ENCODE assay signal across 20 mouse cellular contexts in the genomic region with DNA sequence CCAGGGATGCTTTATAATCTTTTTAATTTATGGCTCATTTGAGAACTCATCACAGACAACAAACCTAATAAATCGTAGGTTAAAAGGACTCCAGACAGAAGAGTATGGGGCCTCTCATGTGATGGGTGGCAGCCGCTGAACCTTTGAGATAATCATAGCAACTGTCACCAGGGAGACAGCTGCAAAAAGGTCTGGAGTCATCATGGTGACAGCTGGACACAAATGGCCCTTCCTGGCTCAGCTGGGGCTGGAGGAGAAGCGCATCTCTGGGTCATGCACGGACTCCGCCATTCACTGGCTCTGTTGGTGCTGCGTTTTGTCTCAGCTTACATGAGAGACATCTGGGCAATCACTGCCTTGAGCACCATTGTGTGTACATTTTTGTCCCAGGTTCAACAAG. TPM values are rescaled to one million over a fixed set of nuclear protein-coding genes. Genes with fewer than 3 reads are reported as not detected.
DNase-seq lines count a peak whose midpoint lies in the region; ATAC-seq and TF ChIP-seq lines count a peak whose summit lies in the region.
"Had no signal": no experiment of that assay in that cellular context is flagged by ENCODE, and none has a peak within 500 bp of the region (broad histone marks: within the 10 kb centered on the region; RNA-seq: fewer than 3 reads in every experiment).

No protein-coding gene starts in this region.

- TF ChIP-seq POLR2A in kidney, adult 2 months (IDR thresholded peaks at IDR 0.05; ENCODE audit: low read depth, low read length), result no peak

- no peak for TF ChIP-seq CTCF in kidney, adult 2 months (conservative IDR thresholded peaks at IDR 0.05; ENCODE audit: insufficient read depth, insufficient read length, low read depth, low read length)

- no peak overlapping the region for H3K4me2 ChIP-seq in forebrain, embryonic 16.5 days (ENCODE audit: low read length)
- H3K4me2 ChIP-seq in forebrain, embryonic 11.5 days (ENCODE audit: low read depth, low read length, severe bottlenecking), result no peak overlapping the region
- H3K4me2 ChIP-seq in midbrain, embryonic 13.5 days (replicated peaks), result no peak overlapping the region
- H3K4me2 ChIP-seq: heart, embryonic 15.5 days; liver, embryonic 12.5 days; lung, embryonic 15.5 days had no signal

- peak; percentile 28; the same call in 1 of the 2 replicates for ATAC-seq in forebrain, embryonic 16.5 days
- no peak for ATAC-seq in forebrain, embryonic 11.5 days (replicated peaks; ENCODE audit: low FRiP score)
- ATAC-seq in midbrain, embryonic 13.5 days, result peak; percentile 43; the same call in 1 of the 2 replicates
- ATAC-seq in frontal cortex, adult (ENCODE audit: low TSS enrichment), result no peak
- ATAC-seq: activated CD4-positive, CD25-positive, alpha-beta regulatory T cell, adult 4 months; inflammation-experienced regulatory T-cells, adult 6 months; liver, embryonic 12.5 days had no signal

- DNase-seq in forebrain, embryonic 11.5 days (ENCODE audit: low spot score), result no peak
- peak; percentile 62 for DNase-seq in kidney, postnatal 10 days
- DNase-seq in kidney, adult 2 months, result no peak
- peak; percentile 13 for DNase-seq in embryo, embryonic 11 days
- DNase-seq in layer of hippocampus, adult 11-12 months (ENCODE audit: low spot score), result no peak
- DNase-seq: adrenal gland, postnatal 36 days; cerebellum, postnatal 25 days; layer of hippocampus, postnatal 36 days; thymus, adult 2 months had no signal

- no peaks in the 10 kb centered on the region for H3K36me3 ChIP-seq in forebrain, embryonic 16.5 days (ENCODE audit: control insufficient read depth, insufficient read depth)
- no peaks in the 10 kb centered on the region for H3K36me3 ChIP-seq in forebrain, embryonic 11.5 days (ENCODE audit: control insufficient read depth, insufficient read depth, low read length)
- no peaks in the 10 kb centered on the region for H3K36me3 ChIP-seq in kidney, adult 2 months (ENCODE audit: control insufficient read depth, insufficient read depth, low read length)
- H3K36me3 ChIP-seq in midbrain, embryonic 13.5 days, result no peaks in the 10 kb centered on the region
- H3K36me3 ChIP-seq: heart, embryonic 15.5 days; limb, embryonic 10.5 days; liver, embryonic 12.5 days; lung, embryonic 15.5 days had no signal

- H3K9ac ChIP-seq in forebrain, embryonic 16.5 days (replicated peaks; ENCODE audit: low read depth, low read length), result no peak overlapping the region
- no peak overlapping the region for H3K9ac ChIP-seq in forebrain, embryonic 11.5 days (ENCODE audit: low read length)
- no peak overlapping the region for H3K9ac ChIP-seq in midbrain, embryonic 13.5 days (replicated peaks)
- H3K9ac ChIP-seq: heart, embryonic 15.5 days; liver, embryonic 12.5 days; lung, embryonic 15.5 days had no signal

- no peaks in the 10 kb centered on the region for H3K27me3 ChIP-seq in forebrain, embryonic 16.5 days (replicated peaks; ENCODE audit: control insufficient read depth, insufficient read depth, low read length)
- H3K27me3 ChIP-seq in forebrain, embryonic 11.5 days (ENCODE audit: control insufficient read depth, insufficient read depth, low read length), result no peaks in the 10 kb centered on the region
- no peaks in the 10 kb centered on the region for H3K27me3 ChIP-seq in kidney, adult 2 months (replicated peaks; ENCODE audit: control insufficient read depth, insufficient read depth, low read length)
- no peaks in the 10 kb centered on the region for H3K27me3 ChIP-seq in midbrain, embryonic 13.5 days
- H3K27me3 ChIP-seq: heart, embryonic 15.5 days; liver, embryonic 12.5 days; lung, embryonic 15.5 days had no signal

- no peaks in the 10 kb centered on the region for H3K9me3 ChIP-seq in forebrain, embryonic 16.5 days (ENCODE audit: control insufficient read depth, low read length)
- H3K9me3 ChIP-seq in forebrain, embryonic 11.5 days (ENCODE audit: control insufficient read depth, low read length), result no peaks in the 10 kb centered on the region
- no peaks in the 10 kb centered on the region for H3K9me3 ChIP-seq in midbrain, embryonic 13.5 days
- H3K9me3 ChIP-seq: heart, embryonic 15.5 days; limb, embryonic 10.5 days; liver, embryonic 12.5 days; lung, embryonic 15.5 days had no signal

- no peaks in the 10 kb centered on the region for H3K4me1 ChIP-seq in forebrain, embryonic 16.5 days (replicated peaks; ENCODE audit: control insufficient read depth, insufficient read depth, low read length)
- no peaks in the 10 kb centered on the region for H3K4me1 ChIP-seq in forebrain, embryonic 11.5 days (replicated peaks; ENCODE audit: control insufficient read depth, insufficient read depth, low read length)
- H3K4me1 ChIP-seq in kidney, adult 2 months (ENCODE audit: control insufficient read depth, insufficient read depth, low read length), result no peaks in the 10 kb centered on the region
- H3K4me1 ChIP-seq in midbrain, embryonic 13.5 days (replicated peaks), result no peaks in the 10 kb centered on the region
- H3K4me1 ChIP-seq: heart, embryonic 15.5 days; limb, embryonic 10.5 days; liver, embryonic 12.5 days; lung, embryonic 15.5 days had no signal

- 79% methylated on average over 6 of the region's 6 CpGs for WGBS in forebrain, embryonic 16.5 days
- 76% methylated on average over 6 of the region's 6 CpGs for WGBS in forebrain, embryonic 11.5 days
- 61% methylated on average over 6 of the region's 6 CpGs for WGBS in kidney, adult 2 months
- 60% methylated on average over 6 of the region's 6 CpGs for WGBS in midbrain, embryonic 13.5 days

- no peak overlapping the region for H3K4me3 ChIP-seq in forebrain, embryonic 16.5 days (replicated peaks; ENCODE audit: low read length)
- no peak overlapping the region for H3K4me3 ChIP-seq in forebrain, embryonic 11.5 days (ENCODE audit: low read depth, low read length)
- H3K4me3 ChIP-seq in kidney, adult 2 months (ENCODE audit: insufficient read depth, low read depth, low read length), result no peak overlapping the region
- no peak overlapping the region for H3K4me3 ChIP-seq in midbrain, embryonic 13.5 days (replicated peaks)
- H3K4me3 ChIP-seq: heart, embryonic 15.5 days; limb, embryonic 10.5 days; liver, embryonic 12.5 days; lung, embryonic 15.5 days had no signal

- no peak overlapping the region for H3K27ac ChIP-seq in forebrain, embryonic 16.5 days (ENCODE audit: low read length)
- no peak overlapping the region for H3K27ac ChIP-seq in forebrain, embryonic 11.5 days (ENCODE audit: low read depth, low read length)
- H3K27ac ChIP-seq in kidney, adult 2 months (ENCODE audit: insufficient read depth, low read depth, low read length), result no peak overlapping the region
- no peak overlapping the region for H3K27ac ChIP-seq in midbrain, embryonic 13.5 days
- H3K27ac ChIP-seq: heart, embryonic 15.5 days; limb, embryonic 10.5 days; liver, embryonic 12.5 days; lung, embryonic 15.5 days had no signal

RNA-seq across cellular contexts. Expression of a gene that starts 12.5 kb away (rescaled TPM):
- polyA plus RNA-seq in forebrain, embryonic 16.5 days (2015; fragmentation: Nextera tagmentation; extraction: Ambion mirVana), result not detected in 2 replicates
- not detected in 2 replicates for polyA plus RNA-seq in forebrain, embryonic 11.5 days (2014; fragmentation: Nextera tagmentation; extraction: Ambion mirVana)
- polyA plus RNA-seq in kidney, adult 2 months (2012; rRNA removed), result not detected in 2 replicates
- polyA plus RNA-seq in midbrain, embryonic 13.5 days (2015; fragmentation: Nextera tagmentation; extraction: Ambion mirVana), result not detected in 2 replicates
- polyA plus RNA-seq: activated CD4-positive, CD25-positive, alpha-beta regulatory T cell, adult 4 months; frontal cortex, adult 2 months; gonadal fat pad, adult 2 months; limb, embryonic 10.5 days; lung, embryonic 15.5 days had no signal

Comparison
In these comparisons a context has a peak if more than half of its experiments do, and no peak if none do; other contexts are left out.
1. ATAC-seq: peak in forebrain, embryonic 16.5 days (single experiment) and midbrain, embryonic 13.5 days (single experiment); none in forebrain, embryonic 11.5 days (single experiment) and frontal cortex, adult (single experiment).
2. DNase-seq: peak in kidney, postnatal 10 days (single experiment) and embryo, embryonic 11 days (single experiment); none in forebrain, embryonic 11.5 days (single experiment), kidney, adult 2 months (single experiment) and layer of hippocampus, adult 11-12 months (single experiment).